Mouse (Mus musculus) CH12.LX (cell line): ENCODE measurements at regions not wholly inside any gene's neighbourhood (a gene's known extent, or its start where the extent isn't known, plus 50 kb on each side); places are given as distances from the start of the nearest gene placed in this dataset.

ENCODE experiments used
- DNase-seq: peaks from one replicate; pipeline ENCODE4 v3.0.0-alpha.2; 2013; ENCODE audit errors: extremely low read depth
- H3K27ac ChIP-seq: 2 replicates; pipeline ENCODE4 v1.5.1; 2012; ENCODE audit warnings: low read depth, mild to moderate bottlenecking, control low read depth, moderate library complexity; ENCODE audit not compliant: insufficient read depth
- H3K27me3 ChIP-seq: replicated peaks from 2 replicates; pipeline ENCODE3; 2012; ENCODE audit warnings: inconsistent platforms
- H3K36me3 ChIP-seq, 2 experiments: replicated peaks in 1 of 2; 2 replicates each; pipeline versions ENCODE3 to v1.6.1; 2012; ENCODE audit warnings: inconsistent platforms in 1 of 2, low read length in 1 of 2, mild to moderate bottlenecking in 1 of 2, mixed read lengths in 1 of 2, moderate library complexity in 1 of 2; ENCODE audit not compliant: control insufficient read depth in 1 of 2, insufficient read depth in 1 of 2
- H3K4me1 ChIP-seq, 2 experiments: 2 replicates each; pipeline ENCODE4 v1.6.1; 2012; ENCODE audit warnings: inconsistent platforms in 1 of 2, moderate library complexity in 1 of 2; ENCODE audit not compliant: insufficient read depth in 2 of 2, control insufficient read depth in 1 of 2
- H3K4me2 ChIP-seq: 2 replicates; pipeline ENCODE4 v1.6.1; 2012; ENCODE audit warnings: low read depth, mild to moderate bottlenecking, control low read depth; ENCODE audit not compliant: poor library complexity, insufficient read depth, severe bottlenecking
- H3K4me3 ChIP-seq, 3 experiments: fragments of 150-350 bp in 1 of 3; sonication (generic) in 1 of 3; replicated peaks in 1 of 3; 2 replicates each; pipeline versions ENCODE3 to v1.5.1; 2011 to 2012; ENCODE audit warnings: low read depth in 2 of 3, low read length in 2 of 3, mild to moderate bottlenecking in 2 of 3, moderate library complexity in 2 of 3, control low read depth in 1 of 3, improper control_type of control experiment in 1 of 3, inconsistent platforms in 1 of 3, mixed read lengths in 1 of 3; ENCODE audit not compliant: poor library complexity in 1 of 3
- H3K79me2 ChIP-seq: replicated peaks from 2 replicates; pipeline ENCODE4 v1.6.1; 2012; ENCODE audit warnings: mild to moderate bottlenecking, moderate library complexity; ENCODE audit not compliant: control insufficient read depth, poor library complexity, insufficient read depth, severe bottlenecking; ENCODE audit errors: extremely low read depth
- H3K9ac ChIP-seq: 2 replicates; pipeline ENCODE4 v1.6.1; 2012; ENCODE audit warnings: low read depth, mild to moderate bottlenecking, control low read depth, moderate library complexity; ENCODE audit not compliant: insufficient read depth
- H3K9me3 ChIP-seq: replicated peaks from 2 replicates; pipeline ENCODE3; 2012; ENCODE audit warnings: low read length, inconsistent platforms, mixed read lengths
- BHLHE40 ChIP-seq: IDR thresholded peaks from 2 replicates; pipeline ENCODE4 v1.6.1; 2011; ENCODE audit warnings: mild to moderate bottlenecking, low read depth, low read length, improper control_type of control experiment
- CHD1 ChIP-seq: IDR thresholded peaks from 2 replicates; pipeline ENCODE4 v1.6.1; 2012; ENCODE audit warnings: low read depth, low read length, improper control_type of control experiment, inconsistent platforms
- CHD2 ChIP-seq: IDR thresholded peaks from 2 replicates; pipeline ENCODE4 v1.6.1; 2011; ENCODE audit warnings: low read length, improper control_type of control experiment
- CTCF ChIP-seq, 2 experiments: IDR thresholded peaks in 1 of 2; conservative IDR thresholded peaks in 1 of 2; 2 replicates each; pipeline ENCODE4 v1.5.1; 2011 to 2012; ENCODE audit warnings: low read depth in 2 of 2, low read length in 2 of 2, improper control_type of control experiment in 1 of 2, inconsistent platforms in 1 of 2, mild to moderate bottlenecking in 1 of 2, moderate library complexity in 1 of 2
- E2F4 ChIP-seq: IDR thresholded peaks from 2 replicates; pipeline ENCODE4 v1.6.1; 2011; ENCODE audit warnings: low read depth, low read length, improper control_type of control experiment; ENCODE audit not compliant: insufficient replicate concordance
- ELF1 ChIP-seq: IDR thresholded peaks from 2 replicates; pipeline ENCODE4 v1.6.1; 2014; ENCODE audit warnings: low read depth, mild to moderate bottlenecking, inconsistent platforms, low read length, improper control_type of control experiment
- IRF4 ChIP-seq: IDR thresholded peaks from 2 replicates; pipeline ENCODE4 v1.6.1; 2014; ENCODE audit warnings: low read depth, mild to moderate bottlenecking, inconsistent platforms, low read length, improper control_type of control experiment
- JUN ChIP-seq: IDR thresholded peaks from 2 replicates; pipeline ENCODE4 v1.6.1; 2011; ENCODE audit warnings: low read depth, mild to moderate bottlenecking, low read length, improper control_type of control experiment, moderate library complexity; ENCODE audit not compliant: insufficient read depth
- JUND ChIP-seq: conservative IDR thresholded peaks from 2 replicates; pipeline ENCODE4 v1.6.1; 2011; ENCODE audit warnings: low read depth, low read length, improper control_type of control experiment
- MAFK ChIP-seq: IDR thresholded peaks from 2 replicates; pipeline ENCODE4 v1.6.1; 2011; ENCODE audit warnings: low read length, improper control_type of control experiment; ENCODE audit not compliant: insufficient replicate concordance
- MAX ChIP-seq: IDR thresholded peaks from 2 replicates; pipeline ENCODE4 v1.6.1; 2011; ENCODE audit warnings: low read length, improper control_type of control experiment
- MXI1 ChIP-seq: IDR thresholded peaks from 2 replicates; pipeline ENCODE4 v1.6.1; 2011; ENCODE audit warnings: mild to moderate bottlenecking, low read depth, low read length, improper control_type of control experiment
- MYC ChIP-seq: IDR thresholded peaks from 2 replicates; pipeline ENCODE4 v1.6.1; 2011; ENCODE audit warnings: low read depth, mild to moderate bottlenecking, improper control_type of control experiment, low read length
- NELFE ChIP-seq: IDR thresholded peaks from 2 replicates; pipeline ENCODE4 v1.6.1; 2011; ENCODE audit warnings: low read depth, low read length, improper control_type of control experiment
- NRF1 ChIP-seq: IDR thresholded peaks from 2 replicates; pipeline ENCODE4 v1.6.1; 2014; ENCODE audit warnings: low read depth, mild to moderate bottlenecking, inconsistent platforms, low read length, improper control_type of control experiment, moderate library complexity
- PAX5 ChIP-seq: IDR thresholded peaks from 2 replicates; pipeline ENCODE4 v1.6.1; 2012; ENCODE audit warnings: low read length, inconsistent platforms, mixed read lengths
- RAD21 ChIP-seq: IDR thresholded peaks from 2 replicates; pipeline ENCODE4 v1.6.1; 2011; ENCODE audit warnings: low read depth, mild to moderate bottlenecking, low read length, improper control_type of control experiment, moderate library complexity
- RCOR1 ChIP-seq: conservative IDR thresholded peaks from 2 replicates; pipeline ENCODE4 v1.6.1; 2012; ENCODE audit warnings: low read depth, mild to moderate bottlenecking, inconsistent platforms, low read length, improper control_type of control experiment
- SIN3A ChIP-seq: IDR thresholded peaks from 2 replicates; pipeline ENCODE4 v1.6.1; 2012; ENCODE audit warnings: low read length, improper control_type of control experiment, inconsistent platforms
- SMC3 ChIP-seq: IDR thresholded peaks from 2 replicates; pipeline ENCODE4 v1.6.1; 2011; ENCODE audit warnings: low read depth, low read length, improper control_type of control experiment
- TBP ChIP-seq: conservative IDR thresholded peaks from 2 replicates; pipeline ENCODE4 v1.6.1; 2011; ENCODE audit warnings: low read depth, low read length, improper control_type of control experiment
- TCF12 ChIP-seq: IDR thresholded peaks from 2 replicates; pipeline ENCODE4 v1.6.1; 2014; ENCODE audit warnings: low read depth, mild to moderate bottlenecking, inconsistent platforms, low read length, improper control_type of control experiment
- UBTF ChIP-seq: IDR thresholded peaks from 2 replicates; pipeline ENCODE4 v1.6.1; 2012; ENCODE audit warnings: low read depth, mild to moderate bottlenecking, inconsistent platforms, low read length, improper control_type of control experiment, moderate library complexity
- ZC3H11A ChIP-seq: IDR thresholded peaks from 2 replicates; pipeline ENCODE4 v1.6.1; 2012; ENCODE audit warnings: low read depth, mild to moderate bottlenecking, inconsistent platforms, low read length, improper control_type of control experiment
- ZKSCAN1 ChIP-seq: IDR thresholded peaks from 2 replicates; pipeline ENCODE4 v1.6.1; 2012; ENCODE audit warnings: low read depth, inconsistent platforms, low read length, improper control_type of control experiment, borderline replicate concordance
- ZMIZ1 ChIP-seq: IDR thresholded peaks from 2 replicates; pipeline ENCODE4 v1.6.1; 2012; ENCODE audit warnings: low read depth, mild to moderate bottlenecking, inconsistent platforms, low read length, improper control_type of control experiment
- dilution Hi-C: fragments of 300-500 bp; cut with MboI; formaldehyde crosslinking; loops from 2 replicates; pipeline ENCODE4 v1.14.3; 2020; ENCODE audit warnings: low sequenced_read_pairs; ENCODE audit not compliant: extremely low pct_unique_long_range_greater_than_20kb, extremely low pct_ligation_motif_present
- in situ Hi-C: fragments of 300-500 bp; cut with MboI; formaldehyde crosslinking; loops from 3 replicates; pipeline ENCODE4 v1.14.3; 2019; ENCODE audit warnings: low sequenced_read_pairs, low pct_ligation_motif_present, low pct_unique_long_range_greater_than_20kb, mixed read lengths

DNA sequence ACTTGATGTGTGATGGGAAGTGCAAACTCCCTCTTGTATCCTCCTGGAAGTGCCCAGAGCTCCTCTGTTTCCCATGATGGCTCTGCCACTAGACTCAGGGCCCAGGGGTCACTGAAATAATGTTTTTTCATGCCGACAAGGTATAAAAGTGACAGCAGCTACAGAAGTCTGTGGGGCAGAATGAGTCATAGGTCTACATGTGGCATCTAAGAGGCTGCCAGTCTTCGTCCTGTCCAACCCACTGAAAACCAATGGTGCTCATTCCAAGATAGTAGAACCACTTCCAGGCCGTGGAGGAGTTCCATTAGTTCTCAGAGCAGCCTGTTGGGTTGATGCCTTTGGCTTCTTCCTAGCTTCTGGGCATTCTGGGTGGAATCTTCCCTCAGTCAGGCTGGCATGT is 65.3 kb upstream of the Atp1a1 start:
- Histone ChIP-seq H3K27ac (no peak overlapping the region), H3K4me1 (peaks cover 0 to 8% of the 10 kb centered on the region in 2 experiments; a peak in 2 of 4 replicates), H3K27me3 (no peaks in the 10 kb centered on the region), H3K9me3 (no peaks in the 10 kb centered on the region), H3K4me2 (no peak overlapping the region), H3K79me2 (no peaks in the 10 kb centered on the region), H3K36me3 (no peaks in the 10 kb centered on the region), H3K9ac (no peak overlapping the region), H3K4me3 (no peak overlapping the region)
- TF ChIP-seq NELFE (no peak), ZC3H11A (no peak), MYC (no peak), TBP (no peak), JUND (no peak), ZMIZ1 (no peak), E2F4 (no peak), PAX5 (no peak), RAD21 (no peak), SMC3 (no peak), ELF1 (no peak), ZKSCAN1 (no peak), UBTF (no peak), IRF4 (no peak), RCOR1 (no peak), NRF1 (no peak), CHD1 (no peak), TCF12 (no peak), MAX (no peak), MAFK (no peak)
- dilution Hi-C loops: no loop called here
- in situ Hi-C loops: no loop called here
- no peak for DNase-seq

DNA sequence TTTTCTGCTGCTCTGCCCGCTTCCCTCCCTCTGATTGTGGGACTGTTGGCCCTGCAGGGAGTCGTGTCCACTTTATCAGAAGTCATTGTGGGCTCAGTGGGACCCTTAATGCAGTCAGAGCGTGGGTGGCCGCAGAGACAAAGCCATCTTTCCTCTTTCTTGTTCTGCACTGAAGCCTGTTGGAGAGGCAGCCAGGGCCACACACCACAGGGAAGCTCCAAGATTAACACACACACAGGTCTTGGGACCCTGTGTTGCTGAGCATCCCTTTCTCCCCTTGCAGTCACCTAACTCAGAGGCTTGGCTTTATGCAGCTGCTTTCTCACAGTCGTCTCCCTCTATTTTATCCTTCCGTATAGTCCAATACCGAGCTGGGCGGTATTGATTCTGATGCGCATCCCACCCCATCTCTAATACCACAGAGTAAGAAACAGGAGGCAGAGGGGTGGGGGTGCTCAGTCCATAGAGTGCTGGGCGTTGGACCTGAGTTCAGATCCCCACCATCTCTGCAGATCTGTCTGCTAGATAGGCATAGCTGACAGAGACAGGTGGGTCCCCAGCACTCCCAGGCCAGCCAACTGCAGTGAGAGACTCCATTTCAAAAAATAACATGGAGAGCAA is 63.4 kb upstream of the Atp1a1 start:
- Histone ChIP-seq H3K9me3 (no peaks in the 10 kb centered on the region), H3K9ac (no peak overlapping the region), H3K4me2 (no peak overlapping the region), H3K4me3 (no peak overlapping the region), H3K36me3 (no peaks in the 10 kb centered on the region), H3K27ac (no peak overlapping the region), H3K27me3 (no peaks in the 10 kb centered on the region), H3K4me1 (peaks cover 0 to 8% of the 10 kb centered on the region in 2 experiments; a peak in 2 of 4 replicates), H3K79me2 (no peaks in the 10 kb centered on the region)
- no peak for DNase-seq
- dilution Hi-C loops (no loop called here), in situ Hi-C loops (no loop called here)
- no peak for TF ChIP-seq CHD2
- TF ChIP-seq CTCF (conservative IDR thresholded peaks at IDR 0.05 in 1 of 2, IDR thresholded peaks at IDR 0.05 in 1 of 2; ENCODE audit: low read depth in 2 of 2, low read length in 2 of 2): no peak
- TF ChIP-seq BHLHE40: no peak
- no peak for TF ChIP-seq SIN3A
- no peak for TF ChIP-seq ZC3H11A
- no peak for TF ChIP-seq E2F4
- no peak for TF ChIP-seq MAFK
- TF ChIP-seq RCOR1: no peak
- no peak for TF ChIP-seq MXI1
- no peak for TF ChIP-seq NELFE
- no peak for TF ChIP-seq JUN
- no peak for TF ChIP-seq CHD1
